Mouse (Mus musculus): ENCODE results near the gene Fut2. TPM values are rescaled to one million over a fixed set of nuclear protein-coding genes. Genes with fewer than 3 reads are reported as not detected.

Fut2 gene
- total RNA-seq, 2 experiments from 2014 or later: 0.11 TPM; not detected in 1

DNA sequence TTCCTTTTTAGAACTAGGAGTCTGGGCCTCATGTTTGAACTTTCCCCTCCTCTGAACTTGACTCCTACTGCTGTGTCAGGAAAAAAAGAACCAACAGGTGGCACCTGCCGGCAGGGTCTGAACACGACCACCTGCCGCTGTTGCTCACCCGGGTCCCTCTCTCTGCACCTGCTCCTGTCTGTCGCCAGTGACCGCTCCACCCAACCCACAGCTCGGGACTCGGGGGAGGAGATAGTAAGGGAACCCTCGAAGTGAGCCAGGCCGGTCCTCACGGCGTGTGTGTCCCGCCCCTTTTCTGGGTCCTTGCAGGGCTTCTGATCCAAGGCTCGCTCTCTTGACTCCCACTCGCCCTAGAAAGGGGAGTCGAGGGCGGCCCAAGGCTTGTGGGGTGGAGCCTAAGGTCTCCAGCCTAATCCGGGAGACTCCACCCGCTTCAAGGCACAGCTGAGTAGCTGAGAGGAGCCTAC is 26.6 kb downstream of the Fut2 start, which contains the start of gene Mamstr:
Mamstr (plus strand) TSS at position 417 of the 467 bp plus-strand sequence.
- peak; percentile 87 for DNase-seq (ENCODE audit: low spot score)

- DNase-seq (ENCODE audit: low spot score): peak; percentile 97
These were observed 27.4 kb downstream of the Fut2 start for GRCm38 (mm10) chr7:45638623-45639401.

DNA sequence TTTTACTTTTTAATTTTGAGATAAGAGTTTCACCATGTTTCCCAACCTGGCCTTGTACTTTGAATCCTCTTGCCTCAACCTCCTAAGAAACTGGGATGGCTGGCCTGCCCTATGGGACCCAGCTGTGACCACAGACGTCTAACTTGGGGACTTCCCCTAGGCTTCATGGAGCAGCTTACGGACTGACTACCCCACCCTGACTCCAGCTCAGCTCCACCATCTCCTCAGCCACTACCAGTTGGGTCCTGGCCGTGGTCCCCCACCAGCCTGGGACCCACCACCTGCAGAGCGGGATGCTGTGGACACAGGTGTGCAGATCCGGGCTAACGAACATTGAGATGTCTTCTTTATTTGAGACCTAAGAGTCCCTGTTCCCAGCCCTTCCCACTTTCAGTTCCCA is 28.5 kb downstream of the Fut2 start:
- DNase-seq (ENCODE audit: low spot score): no peak

DNA sequence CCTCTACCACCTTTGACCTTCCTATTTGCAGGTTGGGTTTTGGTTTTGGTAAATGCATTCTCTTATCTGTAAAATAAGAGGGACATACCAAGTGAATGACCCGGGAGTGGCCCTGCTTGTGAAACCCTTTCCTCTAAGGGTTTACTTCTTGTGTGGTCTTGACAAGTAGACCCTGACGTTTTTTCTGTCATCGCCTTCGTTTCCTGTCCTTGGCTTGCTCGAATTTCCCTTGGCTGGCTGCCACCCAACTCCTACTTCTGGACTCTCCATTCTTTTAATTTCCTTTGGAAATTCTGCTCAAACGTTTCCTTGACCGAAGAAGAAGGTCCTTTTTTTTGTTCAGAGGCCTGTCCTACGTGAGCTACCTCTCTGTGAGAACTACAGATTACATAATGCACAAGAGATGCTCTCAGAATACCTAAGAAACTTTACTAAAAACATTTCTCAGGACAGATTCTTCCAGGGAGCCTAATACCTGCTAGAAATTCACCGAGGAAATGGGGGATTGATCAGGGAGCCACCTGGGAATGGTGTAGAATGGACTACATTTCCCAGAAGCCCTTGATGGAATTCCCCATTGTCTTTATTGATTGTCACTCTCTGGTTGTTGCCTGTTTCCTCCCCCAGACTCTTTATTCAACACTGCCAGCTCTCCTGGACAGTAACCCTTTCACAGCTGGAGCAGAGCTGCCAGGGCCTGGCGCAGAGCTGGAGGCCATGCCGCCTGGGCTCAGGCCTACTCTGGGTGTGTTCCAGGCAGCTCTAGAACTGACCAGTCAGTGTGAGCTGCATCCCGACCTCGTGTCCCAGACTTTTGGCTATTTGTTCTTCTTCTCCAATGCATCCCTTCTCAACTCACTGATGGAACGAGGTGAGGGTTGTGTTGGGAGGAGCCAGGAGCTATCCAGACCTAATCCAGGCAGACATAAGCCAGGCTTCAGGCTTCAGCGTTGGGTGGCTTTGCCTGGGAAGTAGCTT is 30.2 kb downstream of the Fut2 start:
- DNase-seq (ENCODE audit: low spot score): no peak

- DNase-seq (ENCODE audit: low spot score): no peak
These were observed 31.1 kb downstream of the Fut2 start for GRCm38 (mm10) chr7:45634946-45635681.

GRCm38 (mm10) chr7:45632499-45632898 is 33.7 kb downstream of the Fut2 start:
- no peak for DNase-seq (ENCODE audit: low spot score)

DNA sequence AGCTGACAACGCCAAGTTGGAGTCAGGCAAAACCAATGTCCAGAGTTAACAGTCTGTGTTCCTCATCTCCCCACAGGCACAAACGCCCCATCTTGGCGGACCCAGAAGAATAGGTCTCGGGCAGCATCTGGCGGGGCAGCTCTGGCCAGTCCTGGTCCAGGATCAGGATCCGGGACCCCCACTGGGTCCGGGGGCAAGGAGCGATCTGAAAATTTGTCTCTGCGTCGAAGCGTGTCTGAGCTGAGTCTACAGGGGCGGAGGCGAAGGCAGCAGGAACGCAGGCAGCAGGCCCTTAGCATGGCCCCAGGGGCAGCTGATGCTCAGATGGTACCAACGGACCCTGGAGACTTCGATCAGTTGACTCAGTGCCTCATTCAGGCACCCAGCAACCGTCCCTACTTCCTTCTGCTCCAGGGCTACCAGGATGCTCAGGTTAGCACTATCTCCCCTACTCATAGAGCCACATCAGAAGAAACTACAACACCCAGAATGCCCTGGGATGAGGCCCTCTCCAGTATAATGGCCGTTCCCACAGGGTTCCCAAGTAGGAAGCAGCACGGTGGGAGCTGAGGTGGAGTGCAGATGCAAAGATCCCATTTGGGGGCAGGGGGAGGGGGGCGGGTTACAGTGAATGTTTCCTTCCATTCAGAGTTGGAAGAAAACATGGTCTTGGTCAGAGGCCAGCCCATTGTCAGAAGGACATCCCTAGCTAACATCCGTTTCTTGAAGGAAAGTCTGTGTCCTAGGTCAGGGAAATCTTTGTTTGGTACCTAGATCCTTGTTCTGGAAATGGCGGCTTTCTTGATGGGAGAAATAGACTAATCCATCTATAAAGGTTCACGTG is 35.9 kb downstream of the Fut2 start:
- no peak for DNase-seq (ENCODE audit: low spot score)

DNA sequence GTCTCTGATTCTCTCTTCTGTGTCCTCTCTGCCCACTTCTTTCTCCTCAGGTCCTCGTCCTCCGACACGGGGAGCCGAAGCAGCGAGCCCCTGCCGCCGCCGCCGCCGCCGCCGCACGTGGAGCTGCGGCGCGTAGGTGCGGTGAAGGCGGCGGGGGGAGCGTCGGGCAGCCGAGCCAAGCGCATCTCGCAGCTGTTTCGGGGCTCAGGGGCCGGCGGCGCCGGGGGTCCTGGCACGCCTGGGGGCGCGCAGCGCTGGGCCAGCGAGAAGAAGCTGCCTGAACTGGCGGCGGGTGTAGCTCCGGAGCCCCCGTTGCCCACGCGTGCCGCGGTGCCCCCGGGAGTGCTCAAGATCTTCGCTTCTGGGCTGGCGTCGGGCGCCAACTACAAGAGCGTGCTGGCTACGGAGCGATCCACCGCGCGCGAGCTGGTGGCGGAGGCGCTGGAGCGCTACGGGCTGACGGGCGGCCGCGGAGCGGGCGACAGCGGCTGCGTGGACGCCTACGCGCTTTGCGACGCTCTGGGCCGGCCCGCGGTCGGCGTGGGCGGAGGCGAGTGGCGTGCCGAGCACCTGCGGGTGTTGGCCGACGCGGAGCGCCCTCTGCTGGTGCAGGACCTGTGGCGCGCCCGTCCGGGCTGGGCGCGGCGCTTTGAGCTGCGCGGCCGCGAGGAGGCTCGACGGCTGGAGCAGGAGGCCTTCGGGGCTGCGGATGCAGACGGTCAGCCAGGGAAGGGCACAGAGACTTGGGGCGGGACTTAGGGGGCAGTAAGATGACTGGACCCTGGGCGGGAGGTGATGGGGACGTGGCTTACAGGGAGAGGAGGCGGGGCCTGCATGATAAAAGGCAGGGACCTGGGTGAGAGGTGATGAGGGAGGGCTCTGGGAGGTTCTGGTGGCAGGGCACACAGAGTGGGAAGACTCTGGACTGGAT is 37.6 kb downstream of the Fut2 start:
- DNase-seq (ENCODE audit: low spot score): peak; percentile 85

DNA sequence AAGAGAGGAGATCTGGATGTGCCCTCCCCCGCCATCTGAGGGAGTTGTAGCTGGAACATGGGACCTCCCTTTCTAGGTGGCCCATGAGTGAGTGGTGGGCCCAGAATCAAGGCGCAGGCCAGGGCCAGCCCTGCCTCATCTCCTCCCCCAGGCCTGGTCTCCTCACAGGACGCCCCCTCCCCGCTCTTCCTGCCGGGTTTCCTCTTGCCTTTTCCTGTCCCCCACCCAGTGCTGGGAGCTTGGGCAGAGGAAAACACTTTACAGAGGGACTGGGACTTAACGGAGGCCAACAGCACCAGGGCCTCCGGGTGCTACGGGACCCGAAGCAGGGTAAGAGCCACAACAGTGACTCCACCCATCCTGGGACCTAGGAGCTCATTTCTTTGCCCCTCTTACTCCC is 38.9 kb downstream of the Fut2 start, which contains the start of gene Rasip1:
Rasip1 (plus strand) TSS at position 228 of the 400 bp plus-strand sequence.
- DNase-seq (ENCODE audit: low spot score): peak; percentile 27

DNA sequence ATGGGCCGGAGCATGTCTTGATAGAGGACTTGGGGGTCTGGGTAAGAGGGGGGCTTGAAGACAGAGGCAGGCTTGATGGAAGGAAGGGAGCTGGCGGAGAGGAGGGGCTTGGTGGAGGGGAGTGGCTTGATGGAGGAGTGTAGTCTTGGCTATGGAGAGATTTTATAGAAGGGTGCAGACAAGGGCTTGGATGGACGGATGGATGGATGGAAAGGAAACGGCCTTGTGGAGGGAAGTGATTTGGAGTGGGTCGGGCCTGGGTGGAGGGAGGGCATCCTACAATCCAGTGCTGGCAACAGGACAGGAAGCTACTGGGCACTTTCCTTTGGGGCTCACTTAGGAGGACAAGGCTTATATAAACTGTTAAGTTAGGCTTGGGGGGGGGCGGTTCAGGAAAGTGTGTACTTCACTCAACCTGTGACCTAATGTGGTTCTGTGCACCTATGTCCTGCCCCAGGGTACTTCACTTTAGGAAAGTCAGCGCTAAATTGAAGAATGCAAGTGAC is 39.6 kb downstream of the Fut2 start:
- DNase-seq (ENCODE audit: low spot score): no peak

DNA sequence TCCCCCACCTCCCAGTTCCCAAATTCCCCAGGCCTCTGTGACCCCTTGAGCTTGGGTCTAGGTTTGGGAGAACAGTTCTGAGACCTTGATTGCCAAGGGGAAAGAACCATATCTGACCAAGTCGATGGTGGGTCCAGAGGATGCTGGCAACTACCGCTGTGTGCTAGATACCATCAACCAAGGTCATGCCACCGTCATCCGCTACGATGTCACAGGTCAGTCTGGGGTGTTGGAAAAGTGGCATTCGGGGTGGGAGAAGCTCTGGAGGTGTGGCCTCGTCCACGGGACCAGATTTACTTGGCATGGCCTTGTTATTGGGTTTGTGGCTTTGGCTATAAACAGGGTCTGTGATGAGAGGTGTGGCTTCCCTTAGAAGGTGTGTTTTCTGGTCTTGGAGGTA is 40.7 kb downstream of the Fut2 start:
- DNase-seq (ENCODE audit: low spot score): no peak

DNA sequence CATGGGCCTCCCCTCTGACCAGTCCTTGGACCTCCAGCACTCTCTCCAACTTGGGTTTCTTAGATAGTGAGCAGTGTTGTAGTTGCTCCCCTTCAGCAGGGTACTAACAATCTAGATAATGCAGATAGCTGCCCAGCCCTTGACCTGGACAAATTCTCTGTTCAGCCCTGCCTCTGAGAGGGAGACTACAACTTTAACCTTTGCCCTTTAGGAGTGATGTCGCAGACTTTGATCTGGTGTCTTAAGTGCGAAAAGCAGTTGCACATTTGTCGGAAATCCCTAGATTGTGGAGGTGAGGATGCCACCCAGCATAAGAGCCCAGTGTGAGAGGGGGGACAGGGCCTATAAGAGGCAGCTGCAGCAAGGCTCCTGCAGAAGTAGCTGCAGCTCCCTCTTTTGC is 41.5 kb downstream of the Fut2 start:
- DNase-seq (ENCODE audit: low spot score): no peak

- DNase-seq (ENCODE audit: low spot score): no peak
These were observed 42.7 kb downstream of the Fut2 start for GRCm38 (mm10) chr7:45623507-45623906.

- DNase-seq (ENCODE audit: low spot score): no peak
These were observed 44.8 kb downstream of the Fut2 start, which contains the start of gene Izumo1 for GRCm38 (mm10) chr7:45621443-45621842. Gene Izumo1 (plus strand): TSS chr7:45621811.

GRCm38 (mm10) chr7:45619592-45619991 is 46.6 kb downstream of the Fut2 start:
- DNase-seq (ENCODE audit: low spot score): no peak

DNA sequence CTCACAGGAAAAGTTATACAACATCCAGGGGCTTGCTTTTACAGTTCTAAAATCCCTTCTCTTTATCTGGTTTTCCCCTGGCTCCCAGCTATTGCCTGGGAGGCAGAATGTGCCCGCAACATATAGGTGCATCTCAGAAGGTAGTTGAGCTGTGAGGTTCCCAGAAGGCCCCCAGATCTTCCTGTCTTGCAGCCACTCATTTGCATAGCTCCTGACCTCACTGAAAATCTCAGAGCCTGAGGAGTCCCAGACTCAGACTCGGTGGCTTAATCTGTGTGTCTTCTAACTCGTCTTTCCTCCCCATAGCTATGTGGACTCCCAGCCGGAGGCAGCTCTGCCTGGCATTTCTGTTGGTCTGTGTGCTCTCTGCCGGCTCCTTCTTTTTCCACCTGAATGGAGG is 47.9 kb downstream of the Fut2 start:
- no peak for DNase-seq (ENCODE audit: low spot score)

- DNase-seq (ENCODE audit: low spot score): no peak
These were observed 49.0 kb downstream of the Fut2 start, which contains the start of gene Fut1 for GRCm38 (mm10) chr7:45617042-45617695. Gene Fut1 (plus strand): TSS chr7:45617289.

- DNase-seq (ENCODE audit: low spot score): peak; percentile 39
These were observed 49.9 kb downstream of the Fut2 start for GRCm38 (mm10) chr7:45616277-45616676.
